Mouse (Mus musculus): Measurements from ENCODE around the gene Grip2. TPM values are rescaled to one million over a fixed set of nuclear protein-coding genes. Genes with fewer than 3 reads are reported as not detected.

Grip2 gene
- polyA plus RNA-seq, 1 experiment from 2014 or later: 2.1 TPM

GRCm38 (mm10) chr6:91712855-91713331, 114.2 kb downstream of the Grip2 start:
- peak overlapping the region; percentile 87 for H3K27ac ChIP-seq (replicated peaks)
- peaks cover 40% of the 10 kb centered on the region for H3K4me1 ChIP-seq
- WGBS: 4% methylated on average over 10 of the region's 10 CpGs
- peak overlapping the region; percentile 26; the same call in 1 of the 2 replicates for H3K9ac ChIP-seq (replicated peaks)
- no peaks in the 10 kb centered on the region for H3K9me3 ChIP-seq
- H3K4me3 ChIP-seq: no peak overlapping the region
- H3K4me2 ChIP-seq (replicated peaks): peak overlapping the region; percentile 19; the same call in 1 of the 2 replicates
- ATAC-seq (ENCODE audit: low FRiP score, low read depth): peak; percentile 66
- no peaks in the 10 kb centered on the region for H3K27me3 ChIP-seq
- H3K36me3 ChIP-seq: peaks cover 13% of the 10 kb centered on the region

- H3K27ac ChIP-seq (replicated peaks): peak overlapping the region; percentile 87
- 0 out of 2 replicates have a peak overlapping the region, but pooled peaks have one; percentile 0 for H3K4me2 ChIP-seq (replicated peaks)
- H3K4me1 ChIP-seq: peaks cover 44% of the 10 kb centered on the region
- ATAC-seq (ENCODE audit: low FRiP score, low read depth): no peak
- 24% methylated on average over 4 of the region's 4 CpGs for WGBS
- H3K4me3 ChIP-seq: no peak overlapping the region
- H3K27me3 ChIP-seq: no peaks in the 10 kb centered on the region
- peaks cover 13% of the 10 kb centered on the region for H3K36me3 ChIP-seq
- peak overlapping the region; percentile 26; the same call in 1 of the 2 replicates for H3K9ac ChIP-seq (replicated peaks)
- no peaks in the 10 kb centered on the region for H3K9me3 ChIP-seq
Observed at GRCm38 (mm10) chr6:91712097-91712854, 114.8 kb downstream of the Grip2 start.

Other genes with a start within 250 kb of the Grip2 start
- gene Slc6a6, start 143.2 kb downstream of the Grip2 start, polyA plus RNA-seq (2016; fragmentation: Nextera tagmentation; extraction: Ambion mirVana): 69.4 and 82.8 TPM in 2 replicates
- 57.8 and 60.6 TPM in 2 replicates for gene Ccdc174, start 50.8 kb upstream of the Grip2 start, polyA plus RNA-seq (2016; fragmentation: Nextera tagmentation; extraction: Ambion mirVana)
- 0.86 and 1.2 TPM in 2 replicates for gene 4930590J08Rik, start 75.6 kb upstream of the Grip2 start, polyA plus RNA-seq (2016; fragmentation: Nextera tagmentation; extraction: Ambion mirVana)
- gene Fgd5, start 151.6 kb upstream of the Grip2 start, polyA plus RNA-seq (2016; fragmentation: Nextera tagmentation; extraction: Ambion mirVana): 7.1 and 8.0 TPM in 2 replicates